Comparison of ENCODE assay signal across 10 mouse cellular contexts in the genomic region with DNA sequence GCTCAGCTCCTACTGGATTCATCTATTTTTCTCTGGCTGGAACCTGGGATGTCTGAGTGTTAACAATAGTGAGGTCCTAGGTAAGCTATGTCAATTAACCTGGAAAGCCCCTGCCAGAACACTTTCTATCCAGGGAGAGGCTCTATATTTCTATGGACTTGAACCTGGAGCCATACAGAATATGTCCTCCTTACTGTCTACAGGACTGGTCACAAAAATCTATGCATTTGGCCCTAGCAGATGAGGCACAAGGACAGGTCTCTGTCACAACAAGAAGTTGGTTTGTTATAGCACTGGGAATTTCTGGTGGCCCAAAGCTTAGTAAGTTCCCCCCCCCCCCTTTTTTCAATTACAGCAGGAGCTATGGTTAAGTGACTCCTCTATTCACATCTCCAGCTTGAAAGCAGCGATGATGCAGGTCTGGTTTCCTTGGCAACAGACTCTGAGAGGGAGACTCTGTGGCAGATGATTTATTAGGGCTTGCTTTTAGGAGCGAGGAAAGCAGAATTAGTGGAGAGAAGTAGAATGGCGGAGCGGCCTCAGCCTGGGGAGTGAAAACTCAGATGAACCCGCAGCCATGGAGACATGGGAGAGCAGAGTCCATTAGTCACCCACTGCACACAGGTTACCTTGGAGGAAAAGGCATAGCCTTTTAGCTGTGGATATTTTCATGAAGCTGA.
A peak's percentile ranks its signal among the peaks of the same experiment; 100 is the strongest.
DNase-seq lines count a peak whose midpoint lies in the region; ATAC-seq and TF ChIP-seq lines count a peak whose summit lies in the region.
"Had no signal": no experiment of that assay in that cellular context is flagged by ENCODE, and none has a peak within 500 bp of the region (broad histone marks: within the 10 kb centered on the region; RNA-seq: fewer than 3 reads in every experiment).

No protein-coding gene starts in this region.

- ATAC-seq in activated CD4-positive, CD25-positive, alpha-beta regulatory T cell, adult 4 months, result no peak

- TF ChIP-seq CTCF in cerebellum, adult 2 months (IDR thresholded peaks at IDR 0.05; ENCODE audit: borderline replicate concordance, insufficient read depth, low read depth, low read length), result no peak

- DNase-seq in adrenal gland, postnatal 14 days, result peak; percentile 17
- DNase-seq in adrenal gland, adult 8-10 months, result no peak
- DNase-seq in frontal cortex, postnatal 14 days (ENCODE audit: low spot score in 2 of 2), result peak; percentile 18 to 49
- DNase-seq in left cerebral cortex, postnatal 10 days (ENCODE audit: extremely low spot score in 1 of 2, low spot score in 2 of 2), result peak; percentile 25 to 49
- peak; percentile 5 for DNase-seq in retina, postnatal 7 days (ENCODE audit: low read depth, low spot score)
- DNase-seq in urinary bladder, postnatal 10 days (ENCODE audit: low spot score), result no peak
- DNase-seq in cerebellum, adult 2 months, result no peak
- DNase-seq: gastrocnemius, postnatal 25 days; liver, embryonic 13.5 days had no signal

- no peak overlapping the region for H3K4me3 ChIP-seq in cerebellum, adult 2 months (replicated peaks; ENCODE audit: insufficient read depth, low read depth, low read length)
- H3K4me3 ChIP-seq: liver, embryonic 13.5 days had no signal

- no peaks in the 10 kb centered on the region for H3K4me1 ChIP-seq in cerebellum, adult 2 months (ENCODE audit: control insufficient read depth, insufficient read depth, low read length)
- H3K4me1 ChIP-seq: liver, embryonic 13.5 days had no signal

- TF ChIP-seq POLR2A in cerebellum, adult 2 months (IDR thresholded peaks at IDR 0.05; ENCODE audit: borderline replicate concordance, insufficient read depth, low read length), result no peak

- no peaks in the 10 kb centered on the region for H3K27me3 ChIP-seq in cerebellum, adult 2 months (ENCODE audit: control insufficient read depth, insufficient read depth, low read length)
- H3K27me3 ChIP-seq: liver, embryonic 13.5 days had no signal

- H3K27ac ChIP-seq in cerebellum, adult 2 months (ENCODE audit: insufficient read depth, low read length), result no peak overlapping the region
- H3K27ac ChIP-seq: liver, embryonic 13.5 days had no signal

- intact Hi-C loops in left cerebral cortex, postnatal 10 days (cut with DNase I), result no loop called here

- WGBS in cerebellum, adult 2 months, result 27% methylated on average over 5 of the region's 5 CpGs

Comparison
In these comparisons a context has a peak if more than half of its experiments do, and no peak if none do; other contexts are left out.
1. DNase-seq: peak in adrenal gland, postnatal 14 days (single experiment), frontal cortex, postnatal 14 days (2 of 2), left cerebral cortex, postnatal 10 days (2 of 2) and retina, postnatal 7 days (single experiment); none in adrenal gland, adult 8-10 months (single experiment), urinary bladder, postnatal 10 days (single experiment) and cerebellum, adult 2 months (0 of 2).